Mouse (Mus musculus): ENCODE results near the gene Rbks. TPM values are rescaled to one million over a fixed set of nuclear protein-coding genes. Genes with fewer than 3 reads are reported as not detected.

Rbks gene
- polyA plus RNA-seq, 1 experiment = 8.1 TPM

DNA sequence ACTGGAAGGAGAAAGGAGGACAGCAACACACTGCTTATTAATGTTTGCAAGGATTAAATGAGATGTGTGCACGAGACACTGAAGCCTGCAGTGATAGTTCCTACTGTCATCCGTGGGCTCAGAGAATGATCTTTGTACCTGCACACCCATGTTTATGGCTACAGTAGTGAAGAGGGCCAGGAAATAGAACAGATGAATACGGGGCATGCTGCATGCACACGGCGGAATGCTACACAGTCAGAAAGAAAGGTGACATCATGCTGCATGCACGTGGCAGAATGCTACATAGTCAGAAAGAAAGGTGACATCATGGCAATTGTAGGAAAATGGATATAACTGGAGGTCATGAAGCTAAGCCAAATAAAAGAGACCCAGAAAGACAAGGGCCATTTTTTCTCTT lies 50.9 kb downstream of the Rbks start:
- no peak overlapping the region for H3K4me3 ChIP-seq (ENCODE audit: control insufficient read depth, insufficient read depth, low read length)
- H3K27ac ChIP-seq (ENCODE audit: control insufficient read depth, insufficient read depth, low read length) = no peak overlapping the region
- H3K4me1 ChIP-seq (replicated peaks; ENCODE audit: control insufficient read depth, insufficient read depth, low read length) = no peaks in the 10 kb centered on the region
- TF ChIP-seq POLR2A (IDR thresholded peaks at IDR 0.05; ENCODE audit: control insufficient read depth, extremely low read depth, insufficient read depth, low read length, poor library complexity) (no peak), CTCF (IDR thresholded peaks at IDR 0.05; ENCODE audit: borderline replicate concordance, control insufficient read depth, extremely low read depth, insufficient read depth, low read length, poor library complexity) (no peak)
- 0 out of 2 replicates have a peak, but pooled peaks cover 4% of the 10 kb centered on the region for H3K36me3 ChIP-seq (ENCODE audit: control insufficient read depth, insufficient read depth, low read length)
- 91% methylated on average over 6 of the region's 6 CpGs for WGBS
- no peaks in the 10 kb centered on the region for H3K27me3 ChIP-seq (ENCODE audit: control insufficient read depth, insufficient read depth, low read length)
- DNase-seq = no peak

DNA sequence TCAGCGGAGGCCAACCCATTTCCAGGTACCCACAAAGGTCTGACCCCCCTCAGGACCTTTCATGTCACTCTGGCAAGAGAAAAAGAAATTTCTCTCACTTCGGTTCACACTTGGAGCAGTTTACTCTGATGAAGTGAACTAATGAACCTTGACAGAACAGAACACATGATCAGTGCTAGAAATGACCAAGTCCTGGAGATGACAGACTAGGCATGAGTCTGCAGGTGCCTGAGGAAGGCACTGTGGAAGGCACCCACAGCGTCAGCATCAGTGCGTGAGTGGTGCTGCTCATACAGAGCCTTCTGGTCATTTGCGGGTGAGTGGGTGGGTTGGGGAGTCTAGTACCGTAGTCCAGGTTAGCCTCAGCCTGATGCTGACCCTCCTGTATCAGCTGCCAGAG lies 51.6 kb downstream of the Rbks start:
- no peak for DNase-seq
- TF ChIP-seq POLR2A (IDR thresholded peaks at IDR 0.05; ENCODE audit: control insufficient read depth, extremely low read depth, insufficient read depth, low read length, poor library complexity) = no peak
- no peak for TF ChIP-seq CTCF (IDR thresholded peaks at IDR 0.05; ENCODE audit: borderline replicate concordance, control insufficient read depth, extremely low read depth, insufficient read depth, low read length, poor library complexity)
- no peak overlapping the region for H3K27ac ChIP-seq (ENCODE audit: control insufficient read depth, insufficient read depth, low read length)
- H3K27me3 ChIP-seq (ENCODE audit: control insufficient read depth, insufficient read depth, low read length) = no peaks in the 10 kb centered on the region
- no peaks in the 10 kb centered on the region for H3K4me1 ChIP-seq (replicated peaks; ENCODE audit: control insufficient read depth, insufficient read depth, low read length)
- H3K36me3 ChIP-seq (ENCODE audit: control insufficient read depth, insufficient read depth, low read length) = 0 out of 2 replicates have a peak, but pooled peaks cover 4% of the 10 kb centered on the region
- H3K4me3 ChIP-seq (ENCODE audit: control insufficient read depth, insufficient read depth, low read length) = no peak overlapping the region
- 96% methylated on average over 6 of the region's 6 CpGs for whole genome bisulfite sequencing

DNA sequence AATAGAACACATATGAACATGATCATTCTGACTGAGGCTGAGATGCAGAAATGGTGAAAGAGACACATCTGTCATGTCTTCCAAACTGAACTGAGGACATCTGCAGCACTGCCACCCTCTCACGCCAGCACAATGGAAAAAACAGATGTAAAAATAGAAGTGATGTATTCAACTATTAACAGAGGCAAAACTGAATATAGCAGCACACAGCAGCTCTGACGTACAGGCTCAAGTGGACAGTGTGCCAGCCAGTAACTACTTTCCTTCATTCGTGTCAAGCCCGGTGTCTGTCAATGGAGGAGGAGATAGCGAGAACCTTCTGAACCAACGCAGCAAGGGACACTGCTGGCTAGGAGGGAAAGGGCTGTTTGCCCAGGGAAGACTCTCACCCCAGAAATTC lies 52.6 kb downstream of the Rbks start:
- Histone ChIP-seq H3K27me3 (ENCODE audit: control insufficient read depth, insufficient read depth, low read length) (no peaks in the 10 kb centered on the region), H3K27ac (ENCODE audit: control insufficient read depth, insufficient read depth, low read length) (no peak overlapping the region), H3K4me3 (ENCODE audit: control insufficient read depth, insufficient read depth, low read length) (no peak overlapping the region), H3K4me1 (replicated peaks; ENCODE audit: control insufficient read depth, insufficient read depth, low read length) (no peaks in the 10 kb centered on the region), H3K36me3 (ENCODE audit: control insufficient read depth, insufficient read depth, low read length) (0 out of 2 replicates have a peak, but pooled peaks cover 4% of the 10 kb centered on the region)
- TF ChIP-seq CTCF (IDR thresholded peaks at IDR 0.05; ENCODE audit: borderline replicate concordance, control insufficient read depth, extremely low read depth, insufficient read depth, low read length, poor library complexity) (no peak), POLR2A (IDR thresholded peaks at IDR 0.05; ENCODE audit: control insufficient read depth, extremely low read depth, insufficient read depth, low read length, poor library complexity) (no peak)
- WGBS = 94% methylated on average over 6 of the region's 6 CpGs
- DNase-seq = no peak

DNA sequence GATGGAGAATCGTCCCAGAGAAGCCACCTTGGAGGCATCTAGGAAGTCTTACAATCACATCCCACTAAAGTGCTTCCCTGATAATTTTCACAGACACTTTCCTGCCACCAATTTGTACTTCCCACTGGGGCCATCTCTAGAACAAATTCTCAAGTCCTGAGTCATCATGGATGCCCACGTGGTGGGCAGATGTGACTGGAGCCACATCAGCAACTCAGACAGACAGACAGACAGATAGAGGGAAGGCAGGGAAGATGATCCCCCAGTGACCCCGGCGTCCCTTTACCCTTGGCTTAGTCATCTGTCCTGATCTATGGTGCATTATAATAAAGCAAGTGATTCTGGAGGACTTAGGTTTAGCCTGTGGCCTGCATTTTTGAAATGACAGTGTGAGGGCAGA lies 53.2 kb downstream of the Rbks start:
- H3K4me1 ChIP-seq (replicated peaks; ENCODE audit: control insufficient read depth, insufficient read depth, low read length) = no peaks in the 10 kb centered on the region
- whole genome bisulfite sequencing = 91% methylated on average over 4 of the region's 4 CpGs
- TF ChIP-seq CTCF (IDR thresholded peaks at IDR 0.05; ENCODE audit: borderline replicate concordance, control insufficient read depth, extremely low read depth, insufficient read depth, low read length, poor library complexity) = no peak
- no peak overlapping the region for H3K4me3 ChIP-seq (ENCODE audit: control insufficient read depth, insufficient read depth, low read length)
- H3K27me3 ChIP-seq (ENCODE audit: control insufficient read depth, insufficient read depth, low read length) = no peaks in the 10 kb centered on the region
- DNase-seq = no peak
- H3K27ac ChIP-seq (ENCODE audit: control insufficient read depth, insufficient read depth, low read length) = no peak overlapping the region
- 0 out of 2 replicates have a peak, but pooled peaks cover 4% of the 10 kb centered on the region for H3K36me3 ChIP-seq (ENCODE audit: control insufficient read depth, insufficient read depth, low read length)

DNA sequence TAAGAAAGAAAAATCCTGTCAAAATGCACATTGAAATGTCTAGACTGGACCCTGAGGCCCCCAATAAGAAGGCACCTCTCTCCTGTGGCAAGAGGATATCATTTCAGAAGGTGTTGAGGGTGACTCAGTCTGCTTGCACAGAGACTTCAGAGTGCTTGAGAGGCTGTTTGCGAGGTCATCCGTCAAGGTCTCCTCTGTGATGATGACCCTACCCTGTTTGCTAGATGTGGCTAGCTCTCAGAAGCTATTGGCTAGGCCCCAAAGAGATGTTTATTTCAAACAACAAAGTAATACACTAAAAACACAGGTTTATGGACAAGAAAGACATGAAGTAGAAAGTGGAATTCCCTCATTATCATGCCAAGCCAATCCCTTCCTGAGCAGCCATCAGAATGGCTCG lies 55.1 kb downstream of the Rbks start:
- no peaks in the 10 kb centered on the region for H3K4me1 ChIP-seq (replicated peaks; ENCODE audit: control insufficient read depth, insufficient read depth, low read length)
- 0 out of 2 replicates have a peak, but pooled peaks cover 4% of the 10 kb centered on the region for H3K36me3 ChIP-seq (ENCODE audit: control insufficient read depth, insufficient read depth, low read length)
- DNase-seq = no peak
- no peak for TF ChIP-seq CTCF (IDR thresholded peaks at IDR 0.05; ENCODE audit: borderline replicate concordance, control insufficient read depth, extremely low read depth, insufficient read depth, low read length, poor library complexity)
- no peak for TF ChIP-seq POLR2A (IDR thresholded peaks at IDR 0.05; ENCODE audit: control insufficient read depth, extremely low read depth, insufficient read depth, low read length, poor library complexity)
- H3K27ac ChIP-seq (ENCODE audit: control insufficient read depth, insufficient read depth, low read length) = no peak overlapping the region
- no peaks in the 10 kb centered on the region for H3K27me3 ChIP-seq (ENCODE audit: control insufficient read depth, insufficient read depth, low read length)
- WGBS = 98% methylated on average over 3 of the region's 3 CpGs
- H3K4me3 ChIP-seq (ENCODE audit: control insufficient read depth, insufficient read depth, low read length) = no peak overlapping the region

DNA sequence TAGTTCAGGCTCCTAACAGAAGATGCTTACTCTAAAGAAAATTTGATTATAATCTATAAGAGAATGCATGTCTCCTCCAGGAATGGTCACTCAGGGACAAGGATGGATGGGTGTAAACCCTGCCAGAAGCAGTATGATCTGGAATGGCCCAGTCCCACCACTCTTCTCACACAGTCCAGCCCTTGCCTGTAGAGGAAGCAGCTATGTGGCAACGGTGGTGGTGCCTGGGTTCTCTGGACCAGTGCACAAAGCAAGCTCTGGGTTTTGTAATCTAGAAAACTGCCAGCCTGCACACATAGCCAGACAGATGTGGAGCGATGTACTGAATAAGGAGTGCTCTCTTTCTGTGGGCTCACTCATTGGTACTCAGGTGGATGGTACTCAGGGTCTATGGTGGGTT lies 56.9 kb downstream of the Rbks start:
- no peaks in the 10 kb centered on the region for H3K27me3 ChIP-seq (ENCODE audit: control insufficient read depth, insufficient read depth, low read length)
- DNase-seq = no peak
- no peak overlapping the region for H3K27ac ChIP-seq (ENCODE audit: control insufficient read depth, insufficient read depth, low read length)
- WGBS = 97% methylated on average over 2 of the region's 2 CpGs
- H3K36me3 ChIP-seq (ENCODE audit: control insufficient read depth, insufficient read depth, low read length) = 0 out of 2 replicates have a peak, but pooled peaks cover 4% of the 10 kb centered on the region
- H3K4me3 ChIP-seq (ENCODE audit: control insufficient read depth, insufficient read depth, low read length) = no peak overlapping the region
- no peaks in the 10 kb centered on the region for H3K4me1 ChIP-seq (replicated peaks; ENCODE audit: control insufficient read depth, insufficient read depth, low read length)
- TF ChIP-seq POLR2A (IDR thresholded peaks at IDR 0.05; ENCODE audit: control insufficient read depth, extremely low read depth, insufficient read depth, low read length, poor library complexity) = no peak
- no peak for TF ChIP-seq CTCF (IDR thresholded peaks at IDR 0.05; ENCODE audit: borderline replicate concordance, control insufficient read depth, extremely low read depth, insufficient read depth, low read length, poor library complexity)

DNA sequence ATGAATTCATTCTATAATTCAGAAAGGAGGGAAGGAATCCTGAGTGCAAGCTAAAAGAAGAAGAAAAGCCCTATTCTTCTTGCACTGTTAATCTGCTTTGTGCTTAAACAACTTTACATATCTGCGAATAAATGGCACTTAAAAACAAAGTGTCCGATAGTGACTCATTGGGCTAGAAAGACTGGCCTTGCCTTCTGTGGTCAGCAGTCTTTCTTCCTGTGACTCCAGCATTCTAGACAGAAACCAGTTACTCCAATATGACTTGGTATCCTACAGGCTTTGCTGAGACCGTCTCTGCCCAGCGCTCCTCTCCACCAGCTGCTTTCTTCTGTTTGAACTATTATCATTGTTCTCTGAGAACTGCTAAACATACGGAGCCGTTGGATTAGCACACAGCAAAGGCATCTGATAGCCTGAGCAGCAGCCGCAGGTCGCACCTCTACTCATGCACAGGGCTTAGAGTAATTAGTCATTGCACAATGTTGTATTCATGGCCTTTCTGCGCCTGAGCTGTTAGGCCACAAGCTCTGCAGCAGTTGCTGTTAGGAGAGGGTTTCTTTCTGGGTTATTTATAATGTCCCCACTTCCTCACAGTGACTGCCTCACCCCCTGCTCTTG lies 60.7 kb downstream of the Rbks start:
- TF ChIP-seq CTCF (IDR thresholded peaks at IDR 0.05; ENCODE audit: borderline replicate concordance, control insufficient read depth, extremely low read depth, insufficient read depth, low read length, poor library complexity) (no peak), POLR2A (IDR thresholded peaks at IDR 0.05; ENCODE audit: control insufficient read depth, extremely low read depth, insufficient read depth, low read length, poor library complexity) (no peak)
- Histone ChIP-seq H3K4me3 (ENCODE audit: control insufficient read depth, insufficient read depth, low read length) (no peak overlapping the region), H3K36me3 (ENCODE audit: control insufficient read depth, insufficient read depth, low read length) (no peaks in the 10 kb centered on the region), H3K27me3 (ENCODE audit: control insufficient read depth, insufficient read depth, low read length) (no peaks in the 10 kb centered on the region), H3K27ac (ENCODE audit: control insufficient read depth, insufficient read depth, low read length) (no peak overlapping the region), H3K4me1 (replicated peaks; ENCODE audit: control insufficient read depth, insufficient read depth, low read length) (no peaks in the 10 kb centered on the region)
- WGBS = 74% methylated on average over 9 of the region's 9 CpGs
- DNase-seq = no peak

All from thymus, adult 2 months (tissue).